Mouse (Mus musculus) left cerebral cortex, adult 9 months (tissue): Measurements from ENCODE around the gene Dnm3.

Experiments used
- DNase-seq, 2 experiments: peaks; one replicate each; pipeline ENCODE4 v3.0.0; 2022; ENCODE audit warnings: low spot score in 2 of 2

Dnm3 gene

DNA sequence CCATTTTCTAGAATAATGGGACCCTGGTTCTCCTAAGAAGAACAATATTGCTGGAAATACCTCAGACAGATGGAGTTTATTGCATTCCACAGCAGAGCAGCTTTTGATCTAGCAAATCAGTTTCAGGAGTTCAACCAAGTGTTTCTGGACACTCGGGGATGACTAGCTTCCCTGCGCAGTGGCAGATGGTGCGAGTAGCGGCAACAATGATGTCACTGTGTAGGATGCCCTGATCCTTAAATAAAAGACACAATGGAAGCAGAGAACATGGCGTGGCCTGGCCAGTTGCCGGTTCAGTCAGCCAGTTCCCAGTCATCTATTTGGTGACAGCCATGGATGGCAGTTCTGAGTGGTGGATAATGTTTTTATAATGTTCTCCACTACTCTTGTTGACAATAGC lies 400.4 kb downstream of the Dnm3 start:
- DNase-seq: peak in 1 of 2 experiments; percentile 35

DNA sequence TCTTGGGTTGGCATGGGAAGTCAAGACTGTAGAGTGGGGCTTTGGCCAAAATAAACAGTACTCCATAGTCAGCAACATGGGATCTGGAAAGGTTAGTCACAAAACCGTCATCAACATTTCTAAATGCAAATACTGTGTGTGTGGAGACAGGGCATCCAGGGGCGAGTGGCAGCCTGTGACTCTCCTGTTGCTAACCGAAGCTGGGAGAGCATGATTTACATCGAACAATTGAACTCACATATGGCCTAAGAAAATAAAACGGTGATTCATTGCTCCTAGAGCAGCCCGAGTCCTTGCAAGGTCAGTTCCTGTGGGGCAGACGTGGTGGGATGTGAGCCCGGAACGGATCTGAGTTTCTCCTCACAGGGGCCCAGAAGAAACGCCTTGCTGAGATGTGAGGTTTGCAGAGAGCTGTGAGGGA lies 401.2 kb downstream of the Dnm3 start:
- DNase-seq: no peak

DNA sequence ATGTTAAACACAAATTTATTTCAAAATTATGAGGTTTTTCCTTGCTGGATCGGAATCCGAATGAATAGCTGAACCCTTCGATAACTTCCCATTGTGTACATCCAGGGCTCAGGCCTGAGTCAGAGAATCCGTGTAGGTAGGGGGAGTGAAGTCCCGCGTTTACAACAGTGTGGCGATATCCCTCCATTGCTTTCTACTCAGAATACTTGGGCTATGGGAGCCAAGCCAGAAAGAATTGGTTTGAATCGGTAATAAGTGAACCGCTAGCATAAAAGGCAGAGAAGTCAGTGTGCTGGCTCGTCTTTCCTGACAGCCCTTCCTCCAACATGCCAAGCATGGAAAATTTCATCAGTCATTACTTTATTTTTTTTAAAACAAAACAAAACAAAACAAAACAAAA lies 402.0 kb downstream of the Dnm3 start:
- DNase-seq: no peak

DNA sequence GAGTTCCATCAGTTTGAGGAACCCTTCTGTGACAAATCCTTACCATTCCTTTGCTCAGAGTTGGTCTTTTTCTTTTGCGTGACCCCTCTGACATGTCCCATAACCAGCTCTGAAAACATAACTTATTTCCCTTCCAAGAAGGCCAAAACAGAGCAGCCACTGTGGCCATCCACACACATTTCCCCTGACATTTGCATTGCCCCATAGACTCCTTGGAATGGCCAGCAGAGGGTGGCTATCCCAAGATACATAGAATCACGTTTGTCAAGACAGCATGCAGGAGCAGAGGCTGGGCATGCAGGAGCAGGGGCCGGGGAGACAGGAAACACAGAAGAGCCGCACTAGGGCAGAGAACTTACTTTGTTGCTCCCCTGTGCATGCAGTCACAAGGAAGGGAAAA lies 402.4 kb downstream of the Dnm3 start:
- no peak for DNase-seq

DNA sequence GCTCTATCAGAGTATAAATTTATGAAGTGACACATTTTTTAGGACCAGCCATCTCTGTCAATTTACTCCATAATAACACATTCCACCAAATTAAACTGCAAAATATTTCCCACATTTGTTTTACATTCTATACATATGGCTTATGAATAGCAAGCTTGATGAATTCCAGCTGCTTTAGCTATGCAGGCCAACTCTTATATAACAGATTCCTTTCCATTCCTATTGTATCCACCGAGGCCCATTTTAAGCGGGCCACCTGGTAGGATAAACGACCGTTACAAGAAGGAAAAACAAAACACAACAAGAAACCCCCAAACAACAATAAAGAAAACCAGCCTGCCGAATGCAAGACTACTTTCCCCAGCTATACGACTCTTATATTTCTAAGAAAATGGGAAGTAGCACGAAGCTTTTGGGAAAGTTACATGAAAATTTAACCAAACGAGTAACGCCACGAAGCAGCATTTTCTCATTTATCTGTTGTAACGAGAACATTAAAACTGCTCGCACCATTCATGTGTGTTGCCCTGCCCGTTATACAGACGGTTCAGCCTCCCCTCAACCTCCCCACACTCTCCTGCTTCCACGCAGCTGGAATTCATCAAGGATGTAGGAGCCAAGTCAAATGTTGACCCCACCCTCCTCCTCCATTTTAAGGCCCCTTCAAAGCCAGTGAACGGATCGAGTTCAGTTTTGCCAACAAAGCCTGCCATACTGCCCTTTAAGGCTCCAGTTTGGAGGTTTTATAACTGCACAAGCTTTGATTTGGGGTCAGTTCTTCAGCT lies 403.0 kb downstream of the Dnm3 start:
- no peak for DNase-seq

DNA sequence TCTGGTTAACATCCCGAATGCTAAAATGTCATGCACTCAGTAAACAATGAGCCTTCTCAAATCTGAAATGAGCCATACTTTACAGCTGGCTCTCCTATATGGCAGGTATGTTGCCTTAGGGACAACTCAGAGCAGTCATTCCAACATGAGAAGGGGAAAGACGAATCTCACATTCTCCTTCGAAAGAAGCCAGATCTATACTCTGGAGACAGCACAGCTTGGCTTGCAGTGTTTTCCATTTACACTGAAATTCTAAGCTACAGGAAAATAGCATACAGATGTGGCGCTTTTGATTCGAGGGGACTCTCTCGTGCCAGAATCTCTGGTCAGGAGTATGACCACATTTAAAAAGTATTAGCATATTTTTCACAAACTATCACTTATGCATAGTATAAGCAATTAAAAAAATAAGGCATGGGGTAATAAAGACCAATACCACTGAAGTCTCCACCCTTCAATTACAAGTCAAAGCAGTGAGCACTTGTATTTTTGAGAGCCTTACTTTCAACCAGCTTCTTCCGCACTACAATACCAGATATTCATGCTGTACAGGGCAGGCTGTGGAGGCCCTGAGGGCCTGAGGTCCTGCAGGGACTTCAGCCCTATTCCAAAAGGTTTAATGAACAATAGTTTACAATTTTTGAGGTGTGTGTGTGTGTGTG lies 404.8 kb downstream of the Dnm3 start:
- no peak for DNase-seq

DNA sequence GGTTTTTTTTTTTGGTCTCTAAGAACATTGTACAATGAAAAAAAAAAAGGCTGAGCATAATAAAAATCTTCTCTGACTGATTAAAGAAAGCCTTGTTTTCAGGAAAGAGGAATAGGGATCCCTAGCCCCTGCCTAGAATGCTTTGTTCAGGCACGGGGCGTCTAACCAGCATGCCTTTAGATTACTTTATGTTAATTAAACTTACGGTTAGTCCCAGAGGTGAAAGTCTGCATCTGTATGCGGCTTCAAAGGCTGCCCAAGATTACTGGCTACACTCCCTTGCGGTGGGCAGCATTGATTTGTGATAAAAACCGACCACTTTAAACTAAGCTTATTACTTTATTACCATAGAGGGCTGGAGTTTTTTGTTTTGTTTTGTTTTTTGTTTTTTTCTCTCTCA lies 424.2 kb downstream of the Dnm3 start:
- DNase-seq: no peak

DNA sequence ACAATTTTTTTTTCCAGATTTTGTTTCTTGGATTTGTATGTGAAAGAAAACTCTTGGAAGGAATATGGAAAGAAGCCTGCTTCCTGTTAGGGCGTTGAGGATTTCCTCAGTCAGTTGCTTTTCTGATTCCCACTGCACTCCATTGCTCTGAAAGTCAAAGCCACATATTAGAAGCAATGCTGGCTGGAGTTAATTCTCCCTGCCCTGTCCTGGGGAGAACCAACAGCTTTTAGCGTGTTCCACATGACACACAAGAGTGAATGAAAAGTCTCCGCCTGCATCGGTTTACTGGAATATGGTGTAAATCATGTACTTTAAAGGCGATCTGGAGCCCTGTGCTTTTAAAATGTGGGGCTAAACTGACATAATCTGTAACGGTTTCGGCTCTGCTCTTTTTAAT lies 424.6 kb downstream of the Dnm3 start:
- DNase-seq: no peak

DNA sequence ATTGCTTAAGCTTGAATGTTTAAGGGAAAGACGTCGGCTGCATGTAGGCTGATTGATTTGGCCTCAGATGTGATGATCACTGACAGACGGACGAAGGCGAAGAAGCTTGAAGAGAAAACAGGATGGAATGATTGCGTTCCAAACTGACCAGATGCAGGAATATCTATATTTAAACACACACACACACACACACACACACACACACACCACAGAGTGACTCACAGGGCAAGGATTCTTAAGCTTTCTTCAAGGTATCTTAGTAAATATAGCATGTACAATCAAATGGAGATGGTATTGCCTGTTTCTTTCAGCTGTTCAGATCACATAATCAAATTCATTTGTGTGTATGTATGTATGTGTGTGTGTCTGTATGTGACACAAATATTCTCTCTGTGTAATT lies 425.1 kb downstream of the Dnm3 start:
- no peak for DNase-seq

DNA sequence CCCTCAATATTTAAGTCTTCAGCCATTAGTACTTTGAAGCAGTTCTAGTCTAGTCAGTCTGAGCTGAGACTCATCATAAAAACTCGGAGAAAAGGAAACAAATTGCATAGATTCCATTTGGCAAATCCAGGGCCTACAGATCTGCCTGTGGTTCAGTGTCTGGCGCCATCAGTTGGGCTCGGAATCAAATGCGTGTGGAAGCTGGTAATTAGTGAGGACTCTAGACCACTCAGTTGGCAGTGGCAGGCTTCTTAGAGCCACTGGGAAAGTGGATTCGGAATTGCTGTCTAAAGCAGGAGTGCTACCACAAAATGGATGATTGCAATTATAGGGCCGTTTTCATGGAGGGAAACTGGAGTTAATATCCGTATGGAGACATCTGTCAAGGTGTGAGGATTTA lies 425.7 kb downstream of the Dnm3 start:
- no peak for DNase-seq

DNA sequence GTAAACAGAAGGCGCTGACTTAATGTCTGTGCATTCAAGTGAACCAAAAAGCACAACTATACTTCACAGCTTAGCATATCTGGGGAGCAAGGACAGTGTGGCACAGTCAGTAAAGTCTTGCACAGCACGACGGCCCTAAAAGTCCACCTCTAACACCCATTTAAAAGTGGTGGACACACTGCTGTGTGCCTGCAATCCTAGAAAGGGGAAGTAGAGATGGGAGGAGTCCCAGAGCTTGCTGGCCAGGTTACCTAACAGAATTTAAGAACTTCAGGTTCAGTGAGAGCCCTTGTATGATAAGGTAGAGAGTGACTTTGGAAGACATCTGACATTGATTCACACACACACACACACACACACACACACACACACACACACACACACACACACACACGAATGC lies 426.1 kb downstream of the Dnm3 start:
- DNase-seq: no peak

DNA sequence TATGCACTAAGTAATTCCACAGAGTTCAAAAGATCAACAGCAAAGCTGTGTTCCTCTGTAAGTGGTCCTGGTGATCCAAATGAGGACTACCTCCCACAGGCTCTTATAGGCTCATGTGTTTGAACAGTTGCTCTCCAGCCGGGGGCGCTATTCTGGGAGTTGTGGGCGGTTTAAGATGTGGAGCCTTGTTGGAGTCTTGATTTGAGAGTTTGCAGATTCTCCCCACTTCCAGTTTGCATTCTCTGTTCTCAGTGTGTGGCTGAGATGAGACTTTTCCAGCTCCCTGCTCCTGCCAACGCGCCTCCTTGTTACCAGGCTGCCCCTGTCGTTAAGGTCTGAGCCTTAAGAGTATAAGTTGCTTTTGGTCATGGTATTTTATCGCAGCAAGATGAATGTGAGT lies 430.2 kb downstream of the Dnm3 start:
- no peak for DNase-seq

DNA sequence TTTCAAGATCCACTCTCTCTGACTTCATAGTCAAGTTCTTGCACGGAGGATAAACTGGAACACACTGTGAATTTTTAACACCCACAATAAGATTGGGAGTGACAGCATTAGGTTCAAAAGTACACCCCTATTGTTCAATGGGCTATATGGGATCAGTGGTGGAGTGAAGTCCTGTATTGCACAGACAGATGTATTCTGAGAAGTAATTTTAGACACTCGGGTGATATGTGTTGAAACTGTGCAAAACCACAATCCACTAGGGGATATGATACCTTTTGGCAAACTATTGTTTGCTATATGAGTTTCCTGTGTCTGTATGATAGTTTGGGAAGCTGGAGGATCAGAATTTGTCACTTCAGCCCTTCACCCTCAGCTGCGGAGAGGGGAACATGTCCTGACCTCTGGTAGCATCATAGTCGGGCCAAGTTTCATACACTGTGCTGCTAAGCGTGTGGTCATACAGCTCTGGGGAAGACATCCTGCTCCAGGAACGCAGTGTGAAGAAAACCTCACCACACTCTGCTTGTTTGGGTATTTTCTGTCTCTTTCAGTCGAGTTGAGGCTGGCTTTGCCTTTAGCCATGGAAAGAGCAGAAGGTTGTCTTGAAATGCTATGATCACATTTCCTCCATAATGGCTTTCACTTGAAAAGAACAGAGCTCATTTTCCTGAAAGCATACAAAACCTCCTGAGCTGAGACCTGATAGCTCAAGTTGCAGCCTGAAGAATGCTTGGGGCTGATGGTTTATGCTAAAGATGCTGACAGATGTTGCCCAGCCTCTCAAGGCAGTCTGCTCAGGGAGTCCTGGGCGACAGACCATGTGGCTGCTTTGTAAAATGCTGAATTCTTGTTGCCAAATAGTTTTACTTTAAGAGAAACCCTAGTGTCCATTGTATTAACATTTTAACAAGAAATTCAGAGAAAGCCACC lies 433.8 kb downstream of the Dnm3 start:
- DNase-seq: no peak

DNA sequence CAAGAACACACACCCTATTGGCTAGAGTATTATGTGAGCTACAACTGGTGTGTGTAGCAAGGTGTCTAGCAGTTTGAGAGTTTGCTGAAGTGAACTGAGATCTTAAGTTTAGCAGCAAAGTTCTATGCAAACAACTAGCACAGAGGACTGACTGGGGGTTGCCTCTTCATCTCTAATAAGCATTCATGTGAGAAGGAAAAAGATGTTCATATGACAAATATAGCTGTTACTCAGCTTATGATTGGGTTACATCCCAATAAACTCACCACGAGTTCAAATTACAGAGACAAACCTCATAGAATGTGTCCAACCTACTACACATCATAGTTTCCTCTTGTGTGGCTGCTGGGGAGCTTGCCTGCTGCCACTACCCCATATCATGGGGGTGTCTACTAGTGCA lies 434.6 kb downstream of the Dnm3 start:
- no peak for DNase-seq

DNA sequence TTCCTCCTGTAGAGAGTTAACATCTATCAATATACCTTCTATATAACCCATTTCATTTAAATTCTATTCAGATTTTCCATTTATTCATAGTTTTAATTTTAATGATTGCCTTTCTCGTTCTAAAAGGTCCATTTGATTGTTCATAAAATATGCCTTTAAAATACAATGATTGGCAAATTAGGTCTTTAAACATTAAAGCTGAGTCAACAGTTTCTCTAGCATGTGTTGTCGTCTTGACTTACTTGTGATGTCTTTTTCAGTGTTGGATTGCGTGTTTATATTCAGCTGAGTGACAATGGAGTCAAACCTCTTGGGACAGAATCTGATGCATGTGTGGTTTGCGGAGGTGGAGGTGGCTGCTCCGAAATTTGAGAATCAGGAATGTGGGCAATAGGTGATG lies 435.4 kb downstream of the Dnm3 start:
- no peak for DNase-seq

DNA sequence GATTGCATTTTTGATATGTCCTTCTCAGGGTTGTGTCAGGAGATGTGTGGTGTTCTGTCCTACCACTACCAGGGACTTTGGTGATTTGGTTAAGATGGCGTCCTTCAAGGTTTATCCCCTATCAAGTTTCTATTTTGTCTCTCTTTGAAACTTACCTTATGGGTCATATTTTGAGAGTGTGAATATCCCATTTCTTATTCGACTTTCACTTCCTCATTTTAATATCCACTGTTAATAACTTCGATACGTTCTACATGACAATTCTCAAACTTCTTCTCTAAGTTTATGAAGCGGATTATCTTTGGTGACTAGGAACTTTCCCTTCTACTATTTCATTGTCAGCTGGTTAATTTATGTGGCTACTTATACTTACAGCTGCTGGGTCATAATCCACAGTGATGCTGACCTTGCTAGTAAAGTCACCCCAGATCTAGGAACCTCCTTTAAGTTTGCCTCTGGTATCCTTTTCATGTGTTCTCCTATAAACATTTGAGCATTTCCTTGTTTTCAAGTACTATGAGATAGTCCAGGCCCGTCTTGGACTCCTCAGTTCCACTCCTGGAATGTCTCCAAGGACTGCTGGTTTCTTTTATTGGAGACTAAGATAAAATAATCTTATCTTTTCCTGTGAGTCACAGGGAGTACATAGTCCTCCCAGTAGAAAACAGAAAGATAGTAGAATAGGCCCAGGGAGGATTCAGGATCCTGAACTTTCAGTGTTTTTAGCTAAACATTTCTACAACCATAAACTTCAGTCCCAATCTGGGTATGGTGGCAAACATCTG lies 437.2 kb downstream of the Dnm3 start:
- no peak for DNase-seq

DNA sequence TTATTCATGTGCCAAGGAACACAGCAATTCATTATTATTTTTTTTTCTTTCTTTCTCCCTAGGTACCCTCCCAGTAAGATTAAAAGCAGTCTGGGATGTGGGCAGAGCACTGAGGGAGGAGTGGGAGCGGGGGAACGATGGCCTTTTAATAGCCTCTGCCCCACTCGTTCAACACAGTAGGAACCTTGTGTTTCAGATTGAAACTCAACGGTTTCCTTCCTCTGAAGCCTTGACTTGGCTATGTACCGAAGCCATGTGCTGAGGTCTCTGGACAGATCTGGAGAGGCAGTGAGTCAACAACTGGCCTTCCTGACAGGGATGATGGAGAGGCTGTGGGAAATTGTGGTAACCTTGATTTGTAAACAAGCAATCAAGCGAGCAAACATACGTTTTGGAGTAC lies 438.0 kb downstream of the Dnm3 start:
- no peak for DNase-seq

DNA sequence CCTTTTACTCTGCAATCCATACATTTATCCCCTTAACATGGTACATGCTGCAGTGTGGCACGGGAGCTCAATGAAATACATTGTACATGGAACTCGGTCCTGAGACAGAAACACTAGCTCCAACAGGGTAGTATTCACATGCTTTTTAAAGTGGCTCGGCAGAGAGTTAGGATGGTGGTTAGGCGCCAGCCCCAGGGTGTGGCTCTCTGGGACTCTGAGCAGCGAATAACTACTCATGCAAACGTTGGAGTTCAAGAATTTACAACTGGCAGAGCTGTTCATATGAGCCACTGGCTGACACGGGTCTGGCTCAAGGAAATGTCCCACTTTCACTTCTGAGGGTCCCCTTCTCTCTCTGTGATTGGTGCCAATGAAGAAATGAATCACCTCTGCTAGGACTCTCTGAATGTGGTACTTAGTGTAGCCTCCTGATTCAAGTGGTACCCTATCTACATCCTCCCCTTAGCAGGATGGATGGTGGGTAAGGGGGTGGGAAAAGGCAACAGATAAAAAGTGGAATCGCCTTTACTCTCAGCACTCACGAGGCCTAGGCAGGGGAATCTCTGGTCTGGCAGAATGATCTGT lies 438.7 kb downstream of the Dnm3 start:
- DNase-seq: no peak

DNA sequence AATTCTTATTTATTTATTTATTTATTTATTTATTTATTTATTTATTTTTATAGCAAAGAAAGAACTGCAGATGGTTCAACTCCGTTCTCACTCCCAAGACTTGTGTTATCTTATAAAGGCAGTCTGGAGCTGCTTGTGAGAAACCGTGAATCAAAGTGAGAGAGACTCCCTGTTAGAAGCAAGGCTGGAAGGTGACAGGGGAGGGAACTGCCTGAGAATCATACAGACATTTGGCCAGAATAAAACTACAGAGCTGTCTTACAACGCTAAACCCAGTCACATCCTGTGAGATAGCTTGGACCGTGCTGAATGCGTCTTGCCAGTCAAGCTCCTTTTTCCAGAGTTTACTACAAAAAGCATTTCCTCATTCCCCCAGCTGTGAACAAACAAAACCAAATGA lies 439.4 kb downstream of the Dnm3 start:
- no peak for DNase-seq

DNA sequence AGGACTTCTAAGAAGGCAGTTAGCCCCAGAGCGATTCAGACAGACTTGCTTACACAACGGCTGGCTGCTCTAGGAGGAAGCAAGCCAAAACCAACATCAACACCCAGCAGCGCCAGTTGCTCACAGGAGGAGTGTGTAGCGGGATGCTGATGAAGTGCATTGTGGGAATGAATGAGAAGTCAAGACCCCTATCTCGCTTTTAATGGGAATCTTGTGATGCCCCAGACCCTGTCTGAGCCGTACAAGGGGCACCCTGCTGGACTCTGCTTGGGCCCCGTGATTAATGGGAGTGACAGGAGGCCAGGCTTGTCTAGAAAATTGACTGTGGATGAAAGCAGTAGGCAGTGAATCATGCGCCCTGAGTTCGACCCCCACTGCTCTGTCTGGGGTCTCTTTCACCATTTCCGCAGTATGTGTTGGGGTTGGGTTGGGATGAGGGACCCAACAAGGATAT lies 439.8 kb downstream of the Dnm3 start:
- peak; percentile 25 to 42 for DNase-seq

DNA sequence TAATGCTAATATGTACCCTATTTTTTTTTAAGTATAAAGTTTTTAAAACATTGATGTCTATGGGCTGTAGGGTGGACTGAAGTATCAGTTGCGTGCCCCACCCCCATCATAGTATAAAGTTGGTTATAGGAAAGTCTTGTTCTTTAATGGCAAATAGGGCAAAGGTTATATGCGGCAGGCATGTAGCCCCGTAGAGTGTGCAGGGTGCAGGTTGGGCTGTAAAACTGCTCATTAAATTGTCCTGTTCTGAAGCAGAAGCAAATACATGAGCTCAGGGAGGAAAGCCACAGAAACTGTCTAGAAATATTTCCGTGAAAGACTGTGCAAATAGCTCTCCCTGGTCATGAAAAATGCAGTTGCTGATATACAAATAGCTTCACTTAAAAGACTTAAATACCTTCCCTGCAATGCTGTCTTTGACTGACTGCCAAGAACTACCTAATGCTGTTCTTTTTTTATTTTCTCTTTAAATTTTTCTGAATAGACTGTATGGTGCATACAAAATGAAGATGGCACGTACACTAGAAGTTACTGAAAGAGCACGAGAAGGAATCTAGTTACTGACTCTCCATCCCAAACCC lies 440.6 kb downstream of the Dnm3 start:
- no peak for DNase-seq
